Mouse (Mus musculus) intestine, embryonic 14.5 days (tissue): ENCODE measurements around the gene Top2b. TPM values are rescaled to one million over a fixed set of nuclear protein-coding genes. Genes with fewer than 3 reads are reported as not detected.

Source experiments
- ATAC-seq: fragments of 200-750 bp; cut with Nextera tagmentation; replicated peaks from 2 replicates; pipeline ENCODE4 v1.8.0; 2017; ENCODE audit warnings: low read depth, moderate number of reproducible peaks, moderate TSS enrichment, moderate library complexity; ENCODE audit not compliant: low FRiP score, low TSS enrichment
- DNase-seq: peaks from one replicate; pipeline ENCODE4 v3.0.0-alpha.2; 2018; ENCODE audit warnings: low spot score
- H3K27ac ChIP-seq: fragments of 300-500 bp; sonication (generic); 2 replicates; pipeline ENCODE4 v1.5.1; 2014; ENCODE audit warnings: low read depth, mild to moderate bottlenecking, control low read depth
- H3K27me3 ChIP-seq: fragments of 300-500 bp; sonication (generic); replicated peaks from 2 replicates; pipeline ENCODE4 v1.6.1; 2014; ENCODE audit warnings: low read length, control low read depth; ENCODE audit not compliant: control insufficient read depth, insufficient read depth
- H3K36me3 ChIP-seq: fragments of 300-500 bp; sonication (generic); 2 replicates; pipeline ENCODE4 v1.6.1; 2014; ENCODE audit warnings: low read length, control low read depth; ENCODE audit not compliant: control insufficient read depth, insufficient read depth
- H3K4me1 ChIP-seq: fragments of 300-500 bp; sonication (generic); replicated peaks from 2 replicates; pipeline ENCODE4 v1.6.1; 2014; ENCODE audit warnings: low read length, control low read depth, mixed read lengths; ENCODE audit not compliant: control insufficient read depth, insufficient read depth
- H3K4me2 ChIP-seq: fragments of 300-500 bp; sonication (generic); 2 replicates; pipeline ENCODE4 v1.6.1; 2014; ENCODE audit warnings: low read length
- H3K4me3 ChIP-seq: fragments of 300-500 bp; sonication (generic); 2 replicates; pipeline ENCODE4 v1.5.1; 2014; ENCODE audit warnings: low read depth, low read length, control low read depth, mixed read lengths
- H3K9ac ChIP-seq: fragments of 300-500 bp; sonication (generic); 2 replicates; pipeline ENCODE4 v1.6.1; 2014; ENCODE audit warnings: mild to moderate bottlenecking, low read length
- H3K9me3 ChIP-seq: fragments of 300-500 bp; sonication (generic); 2 replicates; pipeline ENCODE4 v1.6.1; 2016; ENCODE audit warnings: low read length, control low read depth; ENCODE audit not compliant: control insufficient read depth
- WGBS: fragments of 180-500 bp; shearing (Covaris S2); extraction: QIAGEN DNeasy Blood & Tissue Kit; methylation state at CpG from one replicate; pipeline ENCODE4 v1.1.7; 2014; 5-methylcytosine and 5-hydroxymethylcytosine counted together
- polyA plus RNA-seq: library from polyadenylated mRNA; unstranded; fragments of >200 nt; fragmentation: Nextera tagmentation; extraction: Ambion mirVana; gene quantifications from 2 replicates; pipeline ENCODE4 v1.2.1, GENCODE M21; 2014

Gene Top2b
- polyA plus RNA-seq, 1 experiment from 2014 or later = 62.7 TPM

DNA sequence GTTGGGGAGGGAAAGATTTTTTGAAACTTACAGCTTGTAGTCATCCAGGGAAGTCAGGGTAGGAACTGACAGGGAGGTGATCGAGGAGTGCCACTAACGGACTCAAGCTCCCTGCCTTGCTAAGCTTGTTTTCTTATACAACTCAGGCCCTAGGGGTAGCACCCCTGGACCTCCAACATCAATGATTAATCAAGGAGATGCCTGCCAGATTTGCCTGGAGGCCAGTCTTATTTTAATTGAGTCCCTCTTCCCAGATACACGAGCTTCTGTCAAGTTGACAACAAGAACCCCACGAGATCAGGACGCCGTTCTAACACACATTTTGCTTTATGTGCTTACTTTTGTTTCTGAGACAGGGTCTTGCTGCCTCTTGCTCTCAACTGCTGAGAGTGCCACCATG is 115.6 kb downstream of the Top2b start:
- H3K4me3 ChIP-seq = no peak overlapping the region
- no peak overlapping the region for H3K27ac ChIP-seq
- no peaks in the 10 kb centered on the region for H3K9me3 ChIP-seq
- ATAC-seq = no peak
- DNase-seq = no peak
- H3K9ac ChIP-seq = no peak overlapping the region
- H3K4me2 ChIP-seq = no peak overlapping the region
- no peaks in the 10 kb centered on the region for H3K27me3 ChIP-seq
- WGBS = 80% methylated on average over 6 of the region's 6 CpGs
- H3K36me3 ChIP-seq = no peaks in the 10 kb centered on the region
- H3K4me1 ChIP-seq = peaks cover 6% of the 10 kb centered on the region; the same call in 1 of the 2 replicates

DNA sequence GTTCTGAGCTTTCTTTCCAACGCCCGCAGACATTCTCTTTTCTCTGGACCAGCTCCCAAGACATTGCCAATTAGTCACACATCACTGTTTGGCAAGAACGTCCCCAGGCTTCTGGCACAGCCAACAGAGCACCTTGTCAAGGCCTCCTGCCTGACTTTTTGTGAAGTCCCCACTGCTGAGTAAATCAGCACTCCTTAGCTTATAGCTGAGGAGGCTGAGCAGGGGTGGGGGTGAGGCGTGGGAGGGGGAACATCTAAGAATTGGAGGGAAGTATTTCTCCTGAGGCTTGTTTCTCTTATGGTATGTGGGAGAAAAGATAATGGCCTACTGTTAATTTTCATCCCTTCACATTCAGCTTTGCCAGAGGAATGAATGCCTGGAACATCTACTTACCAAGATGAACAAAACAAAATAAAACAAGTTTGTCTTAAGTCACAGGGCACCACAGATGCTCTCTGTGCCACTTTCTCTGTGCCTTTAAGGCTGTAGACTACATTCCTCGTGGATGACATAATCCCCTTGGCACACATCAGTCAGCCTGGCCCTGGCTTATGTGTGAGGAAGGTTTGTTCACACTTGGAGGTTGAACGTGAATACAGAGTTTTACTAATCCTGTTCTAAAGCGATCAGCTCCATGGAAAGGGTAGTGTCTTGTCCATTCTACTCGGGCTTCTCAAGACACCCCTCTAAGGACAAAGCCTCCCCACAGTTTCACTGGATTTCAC is 118.8 kb downstream of the Top2b start:
- no peak for ATAC-seq
- Histone ChIP-seq H3K9ac (no peak overlapping the region), H3K4me3 (no peak overlapping the region), H3K27me3 (no peaks in the 10 kb centered on the region), H3K4me2 (no peak overlapping the region), H3K36me3 (no peaks in the 10 kb centered on the region), H3K27ac (no peak overlapping the region), H3K4me1 (peaks cover 6% of the 10 kb centered on the region; the same call in 1 of the 2 replicates), H3K9me3 (no peaks in the 10 kb centered on the region)
- WGBS = 62% methylated on average over 8 of the region's 8 CpGs
- DNase-seq = no peak

Other genes starting within 250 kb of the Top2b start
- 32.1 and 35.7 TPM in 2 replicates for gene Ngly1, start 115.9 kb upstream of the Top2b start, polyA plus RNA-seq
- gene Oxsm, start 115.4 kb upstream of the Top2b start, polyA plus RNA-seq = 2.1 and 2.6 TPM in 2 replicates